Mouse (Mus musculus): ENCODE results near the gene Rnf144b. TPM values are rescaled to one million over a fixed set of nuclear protein-coding genes. Genes with fewer than 3 reads are reported as not detected.

Gene Rnf144b
- total RNA-seq, 4 experiments from 2014 or later, result 23.9 to 28.6 (median 26.7) TPM

GRCm38 (mm10) chr13:47217107-47217571, 94.7 kb downstream of the Rnf144b start:
- DNase-seq (ENCODE audit: low spot score in 2 of 2), result no peak

GRCm38 (mm10) chr13:47218351-47218750, 95.9 kb downstream of the Rnf144b start:
- DNase-seq (ENCODE audit: low spot score in 2 of 2), result no peak

- DNase-seq (ENCODE audit: low spot score in 2 of 2), result no peak
Observed at GRCm38 (mm10) chr13:47220426-47220825, 98.0 kb downstream of the Rnf144b start.

GRCm38 (mm10) chr13:47223576-47224538, 101.4 kb downstream of the Rnf144b start:
- DNase-seq (ENCODE audit: low spot score in 2 of 2), result peak; percentile 23 to 58

- no peak for DNase-seq (ENCODE audit: low spot score in 2 of 2)
Observed at GRCm38 (mm10) chr13:47224648-47225323, 102.3 kb downstream of the Rnf144b start.

- no peak for DNase-seq (ENCODE audit: low spot score in 2 of 2)
Observed at GRCm38 (mm10) chr13:47225324-47225697, 102.9 kb downstream of the Rnf144b start.

- no peak for DNase-seq (ENCODE audit: low spot score in 2 of 2)
Observed at GRCm38 (mm10) chr13:47225802-47226201, 103.3 kb downstream of the Rnf144b start.

GRCm38 (mm10) chr13:47226521-47226920, 104.1 kb downstream of the Rnf144b start:
- DNase-seq (ENCODE audit: low spot score in 2 of 2), result no peak

GRCm38 (mm10) chr13:47228201-47228600, 105.7 kb downstream of the Rnf144b start:
- no peak for DNase-seq (ENCODE audit: low spot score in 2 of 2)

GRCm38 (mm10) chr13:47228626-47229190, 106.3 kb downstream of the Rnf144b start:
- DNase-seq (ENCODE audit: low spot score in 2 of 2), result no peak

GRCm38 (mm10) chr13:47232163-47232562, 109.7 kb downstream of the Rnf144b start:
- no peak for DNase-seq (ENCODE audit: low spot score in 2 of 2)

GRCm38 (mm10) chr13:47237376-47237775, 114.9 kb downstream of the Rnf144b start:
- DNase-seq (ENCODE audit: low spot score in 2 of 2), result no peak

- no peak for DNase-seq (ENCODE audit: low spot score in 2 of 2)
Observed at GRCm38 (mm10) chr13:47238131-47238530, 115.7 kb downstream of the Rnf144b start.

- DNase-seq (ENCODE audit: low spot score in 2 of 2), result no peak
Observed at GRCm38 (mm10) chr13:47243569-47243968, 121.1 kb downstream of the Rnf144b start.

- peak; percentile 21 to 80 for DNase-seq (ENCODE audit: low spot score in 2 of 2)
Observed at GRCm38 (mm10) chr13:47244771-47245170, 122.3 kb downstream of the Rnf144b start.

GRCm38 (mm10) chr13:47246459-47246858, 124.0 kb downstream of the Rnf144b start:
- DNase-seq (ENCODE audit: low spot score in 2 of 2), result no peak

- DNase-seq (ENCODE audit: low spot score in 2 of 2), result no peak
Observed at GRCm38 (mm10) chr13:47247156-47247800, 124.8 kb downstream of the Rnf144b start.

GRCm38 (mm10) chr13:47248289-47249010, 126.0 kb downstream of the Rnf144b start:
- no peak for DNase-seq (ENCODE audit: low spot score in 2 of 2)

GRCm38 (mm10) chr13:47250615-47251014, 128.2 kb downstream of the Rnf144b start:
- no peak for DNase-seq (ENCODE audit: low spot score in 2 of 2)

GRCm38 (mm10) chr13:47251114-47251764, 128.8 kb downstream of the Rnf144b start:
- DNase-seq (ENCODE audit: low spot score in 2 of 2), result no peak

Data from left cerebral cortex, adult 8-10 months (tissue).